Mouse (Mus musculus) mature B cell (primary cell): ENCODE results near the gene Bmp6.

Experiments
- in situ Hi-C: fragments of 300-500 bp; cut with MboI; formaldehyde crosslinking; loops from 2 replicates; pipeline ENCODE4 v1.14.3; 2019

Gene Bmp6

DNA sequence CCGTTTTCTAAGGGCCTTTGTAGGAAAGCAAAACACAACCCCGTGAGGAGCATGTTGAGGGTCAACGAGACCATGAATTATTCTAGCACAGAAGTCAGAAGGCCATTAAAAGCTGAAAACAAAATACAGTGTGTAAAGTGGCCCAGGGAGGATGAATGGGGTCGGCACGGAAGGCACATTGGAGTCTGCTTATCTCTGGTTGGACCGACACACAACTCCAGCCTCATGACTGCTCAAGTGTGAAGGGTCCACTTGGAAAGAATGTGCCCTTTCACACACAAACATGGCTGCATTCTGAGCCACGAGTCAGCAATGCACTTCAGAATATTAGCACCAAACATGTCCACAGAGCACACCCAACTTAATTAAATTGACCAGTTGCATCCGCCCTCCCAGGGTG, 84.8 kb downstream of the Bmp6 start:
- in situ Hi-C loops, result no loop called here

DNA sequence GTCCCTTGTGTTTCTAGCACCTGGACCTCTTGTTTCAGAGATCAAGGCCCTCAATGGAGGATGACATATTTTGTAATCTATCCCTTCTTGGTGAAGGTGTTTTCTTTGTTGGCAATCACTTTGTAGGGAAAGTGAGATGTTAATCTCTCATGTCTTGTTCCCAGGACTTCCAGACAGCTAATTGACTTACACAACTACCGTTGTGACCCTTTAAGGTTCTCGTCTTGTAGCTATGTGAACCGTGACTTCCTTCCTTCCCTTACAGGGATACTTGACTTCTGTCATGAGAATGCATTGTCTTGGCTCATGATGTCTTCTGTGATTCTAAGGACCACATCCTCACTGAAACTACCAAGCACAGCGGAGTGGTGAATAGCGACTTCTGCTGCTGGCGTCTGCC, 85.2 kb downstream of the Bmp6 start:
- in situ Hi-C loops, result no loop called here

DNA sequence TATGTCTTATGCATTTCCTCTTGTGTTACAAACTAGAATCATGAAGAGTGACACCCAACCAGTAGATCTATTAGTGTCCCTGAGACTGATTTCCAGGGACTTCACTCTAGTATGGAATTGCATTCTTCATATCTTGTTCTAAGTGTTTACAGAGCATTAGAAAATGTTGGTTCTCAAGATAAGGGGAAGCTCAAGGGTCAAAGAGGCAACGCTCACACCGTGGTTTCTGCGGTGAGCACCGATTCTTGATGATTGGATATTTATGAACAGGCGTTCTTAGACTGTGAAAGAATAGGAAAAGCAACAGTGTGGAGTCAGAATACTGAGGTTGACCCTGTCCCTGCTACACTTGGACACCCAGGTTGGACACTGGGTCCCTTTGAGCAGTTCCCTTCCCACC, 89.9 kb downstream of the Bmp6 start:
- in situ Hi-C loops, result no loop called here

DNA sequence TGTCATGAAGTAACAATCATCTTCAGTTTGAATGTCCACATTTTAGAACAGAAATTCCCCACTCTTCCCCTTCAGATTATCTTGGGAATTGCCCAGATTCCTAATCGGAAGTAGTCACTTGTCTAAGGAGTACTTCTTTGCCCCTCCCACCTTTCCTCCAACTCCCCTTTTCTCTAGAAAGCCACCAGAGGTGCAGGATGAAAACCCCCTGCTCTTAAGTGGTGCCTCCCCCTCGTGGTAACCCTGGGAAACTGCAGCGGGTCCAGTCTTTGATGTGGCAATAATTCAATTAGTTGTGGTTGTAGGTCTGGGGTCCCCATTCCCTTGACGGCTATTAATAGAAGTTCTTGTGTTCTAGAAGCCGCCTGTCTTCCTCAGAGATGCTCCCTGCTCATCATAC, 93.0 kb downstream of the Bmp6 start:
- in situ Hi-C loops, result no loop called here

DNA sequence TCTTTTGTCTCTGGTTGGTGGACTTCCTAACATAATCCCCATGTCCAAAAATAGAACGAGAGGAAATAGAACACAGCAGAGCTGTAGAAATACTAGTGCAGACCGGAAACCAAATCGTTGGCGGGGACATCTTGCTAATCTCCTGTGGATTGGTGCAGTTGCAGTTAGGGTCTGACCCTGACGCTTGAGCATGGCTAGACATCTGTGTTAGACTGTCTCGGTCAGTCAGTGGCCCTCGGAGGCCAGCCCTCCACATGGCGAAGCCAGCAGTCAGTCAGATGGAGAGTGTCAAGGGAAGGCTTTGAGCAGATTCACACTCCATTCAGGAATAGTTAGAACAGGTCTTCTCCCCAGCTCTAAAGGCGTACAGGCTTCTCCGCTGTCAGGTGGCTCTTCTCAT, 95.3 kb downstream of the Bmp6 start:
- in situ Hi-C loops, result no loop called here

DNA sequence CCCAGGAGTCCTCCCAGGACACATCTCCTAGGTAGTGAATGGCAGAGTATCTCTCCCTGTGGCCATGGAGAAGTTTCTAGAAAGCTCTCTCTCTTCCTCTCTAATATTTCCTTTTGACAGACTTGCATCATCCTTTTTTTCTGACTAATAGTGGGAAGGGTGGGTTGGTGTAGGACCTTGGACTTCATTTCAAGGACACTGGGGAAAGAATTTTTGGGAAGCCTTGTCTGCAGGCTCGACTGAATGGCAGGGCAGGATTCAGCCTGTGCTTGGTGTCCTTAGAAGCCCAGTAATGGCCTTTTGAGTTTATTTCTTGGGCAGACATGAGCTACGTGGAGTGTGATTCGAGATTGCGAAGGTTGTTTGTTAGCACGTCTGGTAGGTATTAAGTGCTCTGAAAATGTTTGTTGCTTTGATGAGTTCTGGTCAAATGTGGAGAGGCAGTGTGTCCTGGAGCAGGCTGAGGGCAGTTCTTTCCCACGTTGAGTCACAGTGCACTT, 103.7 kb downstream of the Bmp6 start:
- in situ Hi-C loops, result no loop called here

DNA sequence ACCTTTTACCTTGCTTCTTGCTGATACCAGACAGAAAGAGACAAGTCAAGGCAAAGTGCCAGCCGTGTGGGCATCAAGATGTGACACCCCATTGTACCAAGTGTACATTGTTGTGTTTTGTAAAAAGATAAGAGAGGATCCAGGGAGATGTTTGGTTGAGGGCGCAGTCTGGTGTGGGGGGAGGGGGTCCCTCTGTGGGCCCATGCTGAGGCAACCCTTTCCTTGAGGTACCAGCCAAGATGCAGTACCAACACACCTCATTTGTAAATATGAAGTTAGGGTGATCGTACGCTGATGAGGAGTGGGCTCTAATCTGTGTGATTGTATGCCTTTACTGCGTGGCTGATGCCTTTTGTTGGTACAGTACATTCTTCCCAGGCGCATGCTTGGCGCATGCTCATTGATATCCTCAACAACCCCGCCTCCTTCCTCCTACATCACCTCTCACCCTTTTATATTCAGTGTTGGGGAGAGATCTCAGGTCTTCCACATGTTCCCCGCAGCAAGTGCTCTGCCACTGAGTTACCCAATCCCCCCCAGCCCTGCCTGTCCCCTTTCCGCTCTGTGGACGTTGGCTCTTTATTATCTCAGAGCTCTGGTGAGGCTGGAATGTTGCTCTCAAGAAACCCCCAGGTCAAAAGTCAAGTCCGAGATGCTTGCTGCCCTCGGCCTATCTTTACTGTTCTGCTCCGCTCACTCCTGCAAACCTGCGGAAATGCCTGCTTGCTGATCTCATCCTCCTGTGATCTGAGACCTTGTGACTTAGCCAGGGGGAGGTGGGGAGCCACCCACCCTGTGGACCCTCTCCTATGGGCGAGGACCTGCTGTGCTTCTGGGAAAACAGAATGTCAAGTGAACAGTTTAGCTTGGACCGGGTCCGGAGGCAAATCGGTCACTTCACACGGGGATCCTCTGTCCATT, 105.4 kb downstream of the Bmp6 start:
- in situ Hi-C loops, result no loop called here

DNA sequence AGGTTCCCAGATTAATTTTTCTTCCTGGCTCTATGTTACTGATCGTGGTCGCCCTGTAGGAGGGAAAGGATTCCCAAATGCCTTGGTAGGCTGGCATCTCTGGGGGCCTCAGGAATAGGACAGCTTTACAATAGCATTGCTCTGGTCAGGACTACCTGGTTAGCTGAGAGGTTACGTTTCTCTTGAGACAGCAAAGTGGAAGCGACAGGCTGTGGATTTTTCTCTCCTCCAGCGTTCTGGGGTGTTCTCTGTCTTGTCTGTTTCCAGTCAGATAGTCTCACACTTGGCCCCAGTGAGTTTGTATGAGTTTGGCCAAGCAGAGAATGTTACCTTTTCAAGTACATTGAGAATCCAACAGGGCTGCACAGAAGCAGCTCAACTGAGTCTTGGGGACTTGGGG, 106.5 kb downstream of the Bmp6 start:
- in situ Hi-C loops, result no loop called here

DNA sequence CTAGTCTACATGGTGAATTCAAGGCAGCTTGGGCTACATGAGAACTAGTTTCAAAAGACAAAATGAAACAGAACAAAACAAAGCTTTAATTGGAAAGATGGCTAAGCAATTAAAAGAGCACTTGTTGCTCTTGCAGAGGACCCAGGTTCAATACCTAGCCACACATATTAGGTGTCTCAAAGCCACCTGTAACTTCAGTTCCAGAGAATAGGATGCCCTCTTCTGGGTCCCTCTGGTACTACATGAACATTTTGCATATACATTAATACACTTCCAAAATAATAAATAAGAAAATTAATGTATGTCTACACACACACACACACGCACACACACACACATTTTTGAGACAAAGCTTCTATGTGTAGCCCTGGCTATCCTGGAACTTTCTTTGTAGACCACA, 118.5 kb downstream of the Bmp6 start:
- in situ Hi-C loops, result no loop called here

DNA sequence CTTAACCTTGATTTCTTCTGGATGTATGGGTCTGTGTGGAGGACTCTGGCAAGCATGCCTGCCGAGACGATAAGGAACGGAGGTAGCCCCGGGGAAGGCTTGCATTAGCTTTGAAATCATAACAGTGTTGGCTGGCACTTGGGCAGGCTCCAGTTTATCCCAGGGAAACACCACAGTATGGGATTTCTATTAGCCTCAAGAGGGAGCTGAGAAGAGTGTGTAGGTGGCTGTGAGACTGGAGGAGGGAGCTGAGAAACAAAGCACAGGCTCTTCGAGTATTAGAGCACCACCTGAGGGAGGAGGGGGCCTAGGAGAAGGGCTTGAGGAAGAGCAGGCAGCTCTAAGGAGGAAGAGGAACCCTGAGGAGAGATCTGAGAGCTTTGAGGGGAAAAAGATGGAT, 126.0 kb downstream of the Bmp6 start:
- in situ Hi-C loops, result no loop called here

DNA sequence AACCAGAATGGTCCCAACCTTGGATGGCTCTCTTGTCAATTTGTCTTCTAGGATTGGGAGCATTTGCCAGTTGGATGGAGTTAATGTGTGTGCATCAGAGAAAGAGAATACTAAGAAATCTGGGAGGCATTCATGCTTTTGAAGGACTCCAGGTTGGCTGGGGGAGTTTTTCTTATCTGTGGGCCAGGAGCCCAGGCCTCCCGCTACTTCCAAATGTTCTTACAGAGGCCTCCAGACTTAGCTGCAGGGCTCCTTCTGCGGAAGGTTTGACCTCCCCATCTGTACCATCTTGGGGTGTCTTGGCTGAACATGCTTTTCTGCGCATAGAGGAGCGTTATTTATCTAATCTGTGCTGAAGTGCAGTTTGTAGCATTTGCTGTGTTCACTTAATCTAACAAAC, 127.7 kb downstream of the Bmp6 start:
- in situ Hi-C loops, result no loop called here

DNA sequence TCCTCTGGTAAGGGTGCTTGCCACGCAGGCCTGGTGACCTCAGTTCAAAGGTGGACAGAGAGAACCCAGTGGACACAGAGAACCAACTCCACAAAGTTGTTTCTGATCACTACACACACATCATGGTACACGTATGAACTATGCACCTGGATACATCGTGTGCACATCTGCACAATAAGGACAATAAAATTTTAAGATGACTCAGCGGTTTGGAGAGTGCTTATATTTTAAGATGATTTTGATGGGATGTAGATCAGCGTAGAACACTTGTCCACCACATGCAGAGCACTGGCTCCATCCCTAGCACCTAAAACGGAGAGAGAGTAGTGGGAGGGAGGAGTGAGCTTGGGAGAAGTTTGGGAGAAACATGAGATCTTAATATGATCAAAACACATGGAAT, 128.6 kb downstream of the Bmp6 start:
- in situ Hi-C loops, result no loop called here

DNA sequence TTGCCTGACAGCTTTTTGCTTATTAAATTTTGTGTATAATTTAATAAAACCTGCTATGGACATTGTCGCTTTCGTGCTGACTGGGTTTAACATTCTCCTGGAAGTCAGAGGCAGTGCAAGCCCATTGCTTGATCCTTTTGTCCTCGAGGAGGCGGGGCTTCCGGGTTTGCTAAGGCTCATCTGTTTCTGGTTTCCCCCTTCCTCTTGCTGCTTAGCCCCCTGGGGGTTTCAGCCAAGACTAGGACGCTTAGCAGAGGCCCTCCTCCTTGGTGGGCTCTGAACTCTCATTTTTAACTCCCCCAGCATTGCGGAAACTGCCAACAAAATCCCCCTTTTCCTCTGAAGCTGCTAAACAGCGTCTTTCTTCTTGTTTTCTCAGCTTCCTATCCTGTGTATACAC, 132.0 kb downstream of the Bmp6 start:
- in situ Hi-C loops, result no loop called here

DNA sequence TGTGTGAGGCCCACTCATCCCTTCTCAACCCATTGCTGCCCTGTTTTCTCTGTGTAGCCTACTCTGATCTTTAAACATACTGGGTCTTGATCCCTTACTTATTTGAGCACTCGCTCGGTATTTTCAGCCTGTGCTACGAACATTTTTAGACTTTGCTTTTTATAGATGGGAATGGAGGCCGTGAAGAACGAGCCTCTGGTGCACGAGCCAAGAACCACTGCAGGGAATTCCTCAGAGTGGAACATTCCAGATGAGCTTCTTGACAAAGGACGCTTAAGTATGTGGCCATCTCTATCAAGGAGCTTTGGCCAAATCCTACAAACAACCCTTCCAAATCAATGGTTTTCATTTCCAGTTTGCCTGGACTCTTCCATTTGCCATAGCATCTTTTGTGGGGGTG, 136.1 kb downstream of the Bmp6 start:
- in situ Hi-C loops, result no loop called here

DNA sequence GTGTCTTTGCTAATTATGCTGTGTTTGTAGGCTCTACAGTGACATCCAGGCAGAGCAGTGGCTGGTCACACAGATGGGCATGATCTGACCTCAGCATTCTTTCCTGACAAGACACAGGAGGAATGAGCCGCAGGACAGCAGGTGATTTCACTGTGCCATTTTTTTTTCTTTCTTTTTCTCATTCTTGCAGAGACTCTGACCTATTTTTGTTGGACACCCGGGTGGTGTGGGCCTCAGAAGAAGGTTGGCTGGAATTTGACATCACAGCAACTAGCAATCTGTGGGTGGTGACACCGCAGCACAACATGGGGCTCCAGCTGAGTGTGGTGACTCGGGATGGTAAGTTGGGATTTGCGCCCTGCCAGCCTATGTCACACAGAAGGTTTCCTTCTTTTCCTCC, 139.8 kb downstream of the Bmp6 start:
- in situ Hi-C loops, result no loop called here

DNA sequence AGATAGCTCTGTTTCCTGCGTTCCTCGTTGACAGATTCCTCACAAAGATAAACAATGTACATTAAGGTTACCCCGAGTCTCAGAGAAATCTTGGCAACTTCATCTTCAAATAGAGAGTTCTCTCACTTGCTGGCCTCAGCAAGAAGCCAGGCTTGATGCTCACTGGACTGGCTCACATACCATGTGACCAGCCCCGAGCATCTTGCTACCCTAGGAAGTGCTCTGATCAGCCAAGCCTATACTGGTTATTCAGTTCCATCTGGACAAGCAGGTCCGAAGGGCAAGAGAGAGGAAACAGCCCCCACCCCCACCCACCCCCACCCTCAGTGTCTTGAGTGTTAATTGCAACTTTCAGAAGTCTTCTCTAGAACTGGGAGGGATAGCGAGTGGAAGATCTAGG, 141.9 kb downstream of the Bmp6 start:
- in situ Hi-C loops, result no loop called here

DNA sequence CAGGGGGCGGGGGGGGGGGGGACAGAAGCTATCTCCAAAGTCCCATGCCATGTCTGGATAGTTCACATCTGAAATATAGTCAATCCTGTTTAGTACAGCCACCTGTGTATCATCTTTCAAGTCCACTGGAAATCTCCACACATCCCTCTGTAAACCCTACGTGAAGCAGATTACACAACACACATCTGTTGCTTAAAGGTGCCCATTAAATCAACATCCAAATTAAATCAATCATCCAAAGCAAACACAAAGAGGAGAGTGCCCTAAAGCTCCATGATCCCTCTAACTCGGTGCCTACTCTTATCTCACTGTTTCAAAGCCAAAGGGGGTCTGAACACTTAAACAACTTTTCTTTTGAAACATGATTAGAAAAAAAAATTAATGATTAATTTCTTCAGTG, 151.8 kb downstream of the Bmp6 start:
- in situ Hi-C loops, result no loop called here

DNA sequence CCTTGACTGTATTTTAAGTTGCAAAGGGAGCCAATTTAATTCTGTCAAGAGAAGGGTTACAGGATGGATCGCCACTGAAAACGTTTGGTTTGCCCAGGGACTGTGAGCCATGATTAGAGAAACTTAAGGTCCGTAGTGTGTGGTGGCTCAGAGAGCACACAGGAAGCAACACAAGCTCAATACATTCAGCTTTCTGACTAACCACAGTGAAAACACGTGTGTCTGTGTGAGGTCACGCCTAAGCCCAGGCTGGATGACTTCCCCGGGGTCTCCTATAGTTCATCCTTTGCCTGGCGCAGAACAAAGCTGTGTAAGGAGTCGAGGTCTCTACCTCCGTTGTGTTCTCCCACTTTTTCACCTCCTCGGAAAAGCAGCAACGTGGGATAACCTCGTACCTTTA, 156.4 kb downstream of the Bmp6 start:
- in situ Hi-C loops, result no loop called here

DNA sequence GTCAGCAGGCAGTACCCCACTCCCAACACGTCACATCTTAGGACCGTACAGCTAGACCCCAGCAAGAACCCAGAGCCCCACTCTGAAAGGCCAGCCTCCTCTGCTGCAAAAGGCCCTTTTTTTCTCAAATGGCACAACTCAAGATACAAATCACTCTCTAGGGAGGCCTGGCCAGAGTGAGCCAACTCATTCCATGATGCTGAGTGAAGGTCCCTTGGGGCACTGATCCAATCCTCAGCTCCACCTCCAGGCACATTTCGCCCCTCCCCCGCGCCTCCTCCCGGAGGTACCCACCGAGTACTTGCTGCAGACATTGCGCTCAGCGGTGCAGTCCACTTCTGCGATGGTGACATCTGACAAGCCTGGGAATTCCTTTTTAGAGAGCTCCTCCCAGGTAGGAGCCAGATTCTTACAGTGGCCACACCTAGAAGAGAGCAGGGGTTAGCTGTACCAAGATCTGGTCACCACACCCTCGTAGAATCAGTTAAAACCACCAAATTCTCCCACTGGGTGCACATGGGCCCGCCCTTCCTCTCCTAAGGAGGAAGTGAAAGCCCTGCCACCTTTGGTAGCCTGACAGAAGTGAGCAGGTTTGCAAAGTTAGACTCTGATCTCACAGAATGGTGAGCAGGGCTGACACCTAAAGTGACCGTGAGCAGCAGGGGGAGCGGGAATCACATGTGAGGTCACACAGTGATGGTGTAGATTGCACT, 158.4 kb downstream of the Bmp6 start:
- in situ Hi-C loops, result no loop called here

DNA sequence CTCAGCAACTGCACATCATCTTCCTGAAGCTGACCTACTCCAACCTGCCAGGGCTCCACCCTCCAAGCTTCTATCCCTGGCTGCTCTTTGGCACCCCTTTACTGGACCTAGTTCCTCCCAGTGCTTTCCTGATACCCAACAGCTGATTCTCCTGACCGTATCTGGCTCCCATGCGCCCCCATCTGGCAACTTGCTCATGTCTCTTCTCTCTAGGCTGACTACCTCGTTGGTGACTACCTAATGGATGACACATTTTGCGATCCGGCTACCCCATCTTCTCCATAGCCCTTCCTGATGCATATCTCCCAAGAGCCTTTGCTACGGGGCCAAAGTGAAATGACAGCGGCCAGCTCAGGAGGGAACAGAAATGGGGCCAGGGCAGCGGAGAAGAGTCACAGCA, 161.4 kb downstream of the Bmp6 start:
- in situ Hi-C loops, result no loop called here

DNA sequence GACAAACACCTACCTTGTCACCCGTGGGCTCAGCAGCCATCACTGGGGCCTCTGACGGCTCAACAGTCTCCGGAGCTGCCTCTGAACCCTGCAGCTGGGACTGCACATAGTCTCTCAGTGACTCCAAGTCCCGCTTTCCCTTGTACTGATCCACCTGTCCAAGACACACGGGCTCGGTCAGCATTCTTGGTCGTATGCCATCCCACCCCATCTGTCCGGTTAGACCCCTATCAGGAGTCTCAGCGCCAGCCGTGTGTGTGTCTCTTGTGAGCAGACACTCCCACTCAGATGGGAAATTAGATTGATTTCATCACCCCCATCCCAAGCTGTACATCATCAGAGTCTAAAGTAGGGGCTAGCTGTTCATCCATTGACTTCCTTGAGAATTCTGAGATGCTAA, 162.0 kb downstream of the Bmp6 start:
- in situ Hi-C loops, result no loop called here

DNA sequence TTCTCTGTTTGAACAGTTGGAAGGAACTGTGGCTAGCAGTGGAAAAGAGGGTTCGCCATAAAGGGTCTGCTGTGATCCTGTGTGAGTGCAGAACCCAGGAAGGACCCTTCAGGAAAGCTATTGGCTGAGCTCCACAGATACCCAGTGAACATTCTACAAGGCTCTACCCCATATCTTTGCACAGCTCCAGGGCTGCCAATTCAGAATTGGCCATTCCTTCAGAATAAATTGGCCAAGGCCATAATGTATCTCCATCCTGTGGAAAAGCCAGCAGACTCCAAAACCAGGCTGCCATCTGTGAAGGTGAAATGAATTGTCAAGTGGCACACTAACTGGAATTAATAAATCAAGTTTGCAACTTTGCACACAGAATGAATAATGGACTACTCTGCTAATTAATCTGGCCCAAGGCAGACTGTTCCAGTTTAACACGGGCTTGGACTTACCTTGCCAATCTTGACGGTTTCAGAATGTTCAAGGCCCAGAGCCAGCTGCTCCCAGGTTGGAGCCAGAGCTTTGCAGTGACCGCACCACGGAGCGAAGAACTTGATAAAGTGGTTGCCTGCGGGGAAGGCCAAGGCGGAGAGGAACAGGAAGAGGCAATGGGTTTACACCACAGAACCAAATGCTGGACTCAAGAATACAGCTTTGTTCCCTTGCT, 164.9 kb downstream of the Bmp6 start:
- in situ Hi-C loops, result no loop called here

DNA sequence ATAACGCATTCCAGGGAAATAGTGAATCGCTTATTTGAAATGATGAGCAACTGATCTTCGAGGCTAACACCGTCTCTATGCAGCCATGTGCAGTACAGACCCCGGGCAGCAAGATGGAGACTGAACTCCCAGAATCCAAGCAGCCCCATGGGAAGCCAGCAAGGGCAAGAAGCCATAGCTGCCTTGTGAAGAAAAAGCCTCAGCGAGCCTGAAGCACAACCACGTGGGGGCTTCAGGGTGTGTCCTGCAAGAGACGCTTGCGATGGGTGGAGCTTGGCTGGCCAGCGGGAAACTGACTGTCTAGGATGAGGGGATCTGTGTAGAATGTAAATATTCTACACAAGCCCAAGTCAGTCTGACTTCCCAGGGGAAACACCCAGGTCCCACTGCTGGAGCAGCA, 167.1 kb downstream of the Bmp6 start:
- in situ Hi-C loops, result no loop called here
